Mouse (Mus musculus): ENCODE measurements at regions not wholly inside any gene's neighbourhood (a gene's known extent, or its start where the extent isn't known, plus 50 kb on each side); places are given as distances from the start of the nearest gene placed in this dataset.

- DNase-seq (ENCODE audit: low read depth, low spot score), result peak; percentile 83
Measured at GRCm38 (mm10) chr16:77322338-77322737, 279.6 kb downstream of the Gm11146 start.

DNA sequence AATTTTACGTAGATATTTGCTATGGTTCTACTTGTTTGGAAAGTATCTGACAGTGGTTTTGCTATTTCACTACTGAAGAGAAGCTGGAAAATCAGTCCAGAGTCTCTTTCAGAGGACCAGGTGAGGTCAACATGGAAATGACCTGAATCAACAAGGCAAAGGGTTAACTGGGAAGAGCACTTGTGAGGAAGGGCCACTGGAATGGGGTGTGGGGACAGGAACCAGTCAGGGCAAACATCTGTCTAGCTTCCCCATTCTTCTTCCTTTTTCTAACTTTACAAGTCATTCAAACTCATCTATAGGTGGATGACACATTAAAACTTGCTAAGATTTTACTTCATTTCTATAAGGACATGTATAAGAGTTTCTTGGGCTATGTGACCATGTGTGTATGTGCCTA lies 283.7 kb downstream of the Gm11146 start:
- no peak for DNase-seq (ENCODE audit: low read depth, low spot score)

GRCm38 (mm10) chr16:77315354-77315753 lies 286.5 kb downstream of the Gm11146 start:
- DNase-seq (ENCODE audit: low read depth, low spot score), result no peak

GRCm38 (mm10) chr16:77313195-77313594 lies 288.7 kb downstream of the Gm11146 start:
- no peak for DNase-seq (ENCODE audit: low read depth, low spot score)

- no peak for DNase-seq (ENCODE audit: low read depth, low spot score)
Measured at GRCm38 (mm10) chr16:77301270-77302171, 288.0 kb downstream of the Usp25 start.

DNA sequence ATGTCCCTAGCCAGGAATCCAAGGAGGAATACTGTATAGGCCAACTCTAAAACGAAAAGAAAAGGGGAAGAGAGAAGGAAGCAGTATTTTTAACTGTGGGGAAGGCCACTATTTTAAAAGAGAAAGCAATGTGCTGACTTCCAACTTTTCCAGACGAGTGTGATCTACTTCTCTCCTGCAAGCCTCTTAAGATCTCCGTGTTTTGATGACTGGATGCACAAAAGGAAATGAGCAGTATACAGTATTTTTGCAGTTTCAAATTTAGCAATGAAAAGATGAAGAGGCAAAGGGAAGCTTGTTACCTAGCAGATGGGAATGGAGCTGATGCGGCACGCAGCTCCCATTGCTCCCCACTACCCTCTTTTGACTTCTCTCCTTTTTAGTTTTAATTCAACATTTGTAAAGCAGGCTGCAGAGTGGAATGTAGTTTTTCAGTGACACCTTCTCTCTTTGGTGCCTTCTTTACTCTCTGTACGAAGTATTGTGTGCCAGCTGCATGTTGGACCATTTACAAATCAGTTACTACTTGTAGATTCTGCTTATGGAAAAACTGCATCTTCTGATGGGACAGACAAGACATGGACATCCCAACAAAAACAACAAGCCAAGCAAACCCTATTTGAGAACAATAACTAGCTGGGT lies 287.2 kb downstream of the Usp25 start:
- no peak for DNase-seq (ENCODE audit: low read depth, low spot score)

GRCm38 (mm10) chr16:77295574-77296355 lies 282.3 kb downstream of the Usp25 start:
- no peak for DNase-seq (ENCODE audit: low read depth, low spot score)

GRCm38 (mm10) chr16:77292317-77292771 lies 278.8 kb downstream of the Usp25 start:
- DNase-seq (ENCODE audit: low read depth, low spot score), result no peak

DNA sequence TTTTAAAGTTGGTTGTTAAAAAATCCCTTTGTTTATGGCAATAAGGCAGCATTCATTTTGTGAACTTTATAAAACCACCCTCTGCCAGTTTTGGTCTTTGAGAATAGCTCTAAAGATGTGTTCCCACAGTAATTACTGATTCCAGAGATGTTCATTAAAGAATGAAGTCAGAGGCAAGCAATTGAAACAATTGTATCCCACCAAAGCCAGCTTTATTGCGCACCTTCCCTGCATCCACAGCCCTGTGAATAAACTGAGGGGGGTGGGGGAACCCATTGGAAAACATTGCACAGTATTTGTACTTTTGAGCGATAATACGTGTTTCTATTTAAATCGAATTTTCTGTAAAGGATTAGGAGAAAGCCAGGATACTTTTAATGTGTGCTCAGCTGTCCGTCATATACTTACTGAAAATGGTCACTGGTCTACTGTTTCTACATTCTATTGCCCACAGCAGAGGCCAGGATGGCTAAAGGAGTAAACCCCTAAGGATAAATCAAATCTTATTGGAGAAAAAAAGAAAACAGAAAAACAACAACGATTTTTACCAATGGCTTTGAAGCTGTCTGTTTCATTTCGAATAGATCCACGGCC lies 278.3 kb downstream of the Usp25 start:
- no peak for DNase-seq (ENCODE audit: low read depth, low spot score)

DNA sequence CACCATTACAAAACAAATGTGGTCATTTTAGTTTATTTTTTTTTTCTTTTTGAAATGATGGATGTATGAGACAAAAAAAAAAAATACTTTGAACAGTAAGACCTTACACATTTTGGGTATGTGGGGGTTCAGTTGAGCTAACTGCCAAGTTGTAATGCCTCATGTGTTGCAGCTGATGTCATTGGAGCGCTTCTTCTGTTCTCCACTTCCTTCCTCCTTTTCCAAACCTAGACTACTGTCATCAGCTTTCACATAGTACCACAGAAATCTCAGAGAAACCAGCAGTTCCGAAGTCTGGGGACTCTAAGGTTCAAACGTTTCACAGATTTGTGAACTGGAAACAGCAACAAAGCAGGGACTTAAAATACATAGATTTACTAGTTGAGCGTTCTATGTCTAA lies 270.7 kb downstream of the Usp25 start:
- DNase-seq (ENCODE audit: low read depth, low spot score), result no peak

DNA sequence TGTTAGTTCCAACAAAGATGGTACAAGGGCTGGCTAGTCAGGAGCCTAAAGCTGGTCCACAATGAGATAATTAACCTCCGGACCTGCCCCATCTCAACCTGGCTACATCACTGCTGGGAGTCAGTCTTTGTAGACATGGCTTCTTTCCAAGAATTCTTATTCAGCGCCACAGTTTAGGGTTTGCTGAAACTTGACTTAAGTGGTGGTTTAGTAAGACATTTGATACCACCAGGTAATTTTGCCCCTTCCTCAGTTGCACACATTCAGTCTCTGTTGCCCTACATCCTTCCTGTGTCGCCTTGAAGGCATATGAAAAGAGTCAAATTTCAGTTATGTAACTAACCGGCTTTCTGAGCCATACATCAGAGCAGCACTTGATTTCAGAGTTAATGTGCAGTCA lies 266.4 kb downstream of the Usp25 start:
- DNase-seq (ENCODE audit: low read depth, low spot score), result no peak

GRCm38 (mm10) chr16:77279495-77279894 lies 266.0 kb downstream of the Usp25 start:
- DNase-seq (ENCODE audit: low read depth, low spot score), result no peak

DNA sequence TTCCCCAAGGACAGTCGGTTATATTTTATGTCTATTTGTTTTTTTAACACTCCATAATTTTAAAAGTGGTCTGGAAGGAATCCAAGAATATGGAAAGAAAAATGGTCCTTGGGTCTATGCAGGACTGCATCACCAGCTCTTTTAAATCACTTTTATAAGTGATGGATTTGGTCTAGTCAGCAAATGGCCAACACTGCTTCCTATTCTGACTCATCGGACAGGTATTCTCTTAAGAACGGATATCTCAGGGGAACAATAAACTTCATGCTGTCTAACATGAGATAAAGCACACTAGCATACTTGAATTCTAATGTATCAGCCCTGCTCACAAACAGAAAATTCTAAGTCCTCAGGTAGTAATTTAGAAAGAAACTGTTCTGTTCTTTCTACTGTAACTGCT lies 259.8 kb downstream of the Usp25 start:
- DNase-seq (ENCODE audit: low read depth, low spot score), result peak; percentile 49

DNA sequence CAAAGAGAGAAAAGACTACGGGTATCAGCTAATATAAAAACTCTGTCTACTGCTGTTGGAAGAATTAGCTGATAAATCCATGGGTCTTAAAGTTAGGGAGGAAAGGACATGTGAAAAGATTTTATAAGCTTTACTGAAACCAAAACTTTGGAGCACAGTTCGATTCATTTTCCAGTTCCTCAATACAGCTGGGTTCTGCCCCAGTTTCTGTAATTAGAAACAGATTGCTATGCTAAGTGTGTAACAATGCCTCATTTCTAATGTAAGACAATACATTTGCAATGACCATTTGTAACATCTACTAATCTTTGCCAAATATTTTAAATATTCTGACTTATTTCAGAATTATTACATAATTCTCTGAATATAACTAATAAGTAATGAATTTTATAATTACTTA lies 255.4 kb downstream of the Usp25 start:
- DNase-seq (ENCODE audit: low read depth, low spot score), result no peak

GRCm38 (mm10) chr16:77267679-77268078 lies 254.2 kb downstream of the Usp25 start:
- no peak for DNase-seq (ENCODE audit: low read depth, low spot score)

- no peak for DNase-seq (ENCODE audit: low read depth, low spot score)
Measured at GRCm38 (mm10) chr16:77252349-77252748, 238.8 kb downstream of the Usp25 start.

DNA sequence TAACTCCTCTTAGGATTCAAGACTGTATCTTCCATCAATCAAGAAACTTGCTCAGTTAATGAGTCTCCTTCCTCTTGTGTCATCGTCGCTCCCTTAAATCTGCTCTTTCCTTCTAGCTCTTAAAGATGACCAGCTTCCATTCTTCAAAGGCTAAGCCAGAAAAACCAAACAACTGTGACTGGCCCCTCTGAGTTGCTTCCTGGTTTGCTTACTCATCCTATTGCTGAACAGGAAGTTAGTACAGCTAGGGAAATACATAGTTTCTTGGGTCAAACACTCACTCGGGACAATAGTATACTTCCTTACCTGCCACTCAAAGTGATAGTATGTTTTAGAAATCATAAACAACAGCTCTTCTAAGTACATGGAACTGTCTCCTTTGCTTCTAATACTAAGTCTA lies 237.9 kb downstream of the Usp25 start:
- DNase-seq (ENCODE audit: low read depth, low spot score), result no peak

- no peak for DNase-seq (ENCODE audit: low read depth, low spot score)
Measured at GRCm38 (mm10) chr16:77240876-77241275, 227.4 kb downstream of the Usp25 start.

- DNase-seq (ENCODE audit: low read depth, low spot score), result no peak
Measured at GRCm38 (mm10) chr16:77239176-77239790, 225.8 kb downstream of the Usp25 start.

- DNase-seq (ENCODE audit: low read depth, low spot score), result peak; percentile 63
Measured at GRCm38 (mm10) chr16:77238358-77239175, 225.1 kb downstream of the Usp25 start.
